Mouse (Mus musculus) hindbrain, embryonic 16.5 days (tissue): ENCODE measurements around the gene Taf6. TPM values are rescaled to one million over a fixed set of nuclear protein-coding genes. Genes with fewer than 3 reads are reported as not detected.
A peak's percentile ranks its signal among the peaks of the same experiment; 100 is the strongest.

Source experiments
- microRNA counts: library from miRNA; unstranded; fragments of <30 nt; microRNA quantifications from one replicate; lab custom pipeline; 2016
- microRNA-seq: library from miRNA; unstranded; fragments of <30 nt; microRNA quantifications from one replicate; pipeline ENCODE4, GENCODE M21; 2017
- polyA plus RNA-seq: library from polyadenylated mRNA; unstranded; fragments of >200 nt; fragmentation: Nextera tagmentation; extraction: Ambion mirVana; gene quantifications from 2 replicates; pipeline ENCODE4 v1.2.1, GENCODE M21; 2015

Gene Taf6
- polyA plus RNA-seq, 1 experiment from 2014 or later: 64.7 TPM

MicroRNA genes within 50 kb of the gene (microRNA counts, 519-probe panel; counts per million panel counts)
- microRNA mmu-miR-106b (lab: Ali Mortazavi, UCI) (3,168 counts per million, percentile 85 among the panel's probes with 10 or more counts), microRNA mmu-miR-25 (lab: Ali Mortazavi, UCI) (3,751 counts per million, percentile 94 among the panel's probes with 10 or more counts), microRNA mmu-miR-93 (lab: Ali Mortazavi, UCI) (3,085 counts per million, percentile 82 among the panel's probes with 10 or more counts)

Small RNA genes within 50 kb of the gene (microRNA-seq; reads per million reads assigned to microRNA genes)
- gene Mir106b (6,873 reads per million, percentile 94 among the genes with 10 or more reads in this experiment), gene Mir25 (301 reads per million, percentile 64 among the genes with 10 or more reads in this experiment), gene Mir93 (7,354 reads per million, percentile 94 among the genes with 10 or more reads in this experiment)

Other genes starting within 250 kb of the Taf6 start
- gene Gjc3, start 224.4 kb downstream of the Taf6 start, polyA plus RNA-seq: 1.9 and 2.0 TPM in 2 replicates
- not detected in 2 replicates for gene Azgp1, start 205.9 kb downstream of the Taf6 start, polyA plus RNA-seq
- gene Smok3a, start 166.2 kb downstream of the Taf6 start, polyA plus RNA-seq: not detected in 2 replicates
- not detected in 2 replicates for gene Smok3b, start 166.0 kb downstream of the Taf6 start, polyA plus RNA-seq
- not detected in 2 replicates for gene Smok3c, start 134.3 kb downstream of the Taf6 start, polyA plus RNA-seq
- gene Zkscan1, start 102.4 kb downstream of the Taf6 start, polyA plus RNA-seq: 15.9 and 20.5 TPM in 2 replicates
- 79.0 and 82.3 TPM in 2 replicates for gene Zscan21, start 70.5 kb downstream of the Taf6 start, polyA plus RNA-seq
- gene Zfp113, start 31.7 kb downstream of the Taf6 start, polyA plus RNA-seq: 22.7 and 22.9 TPM in 2 replicates
- gene Cops6, start 26.4 kb downstream of the Taf6 start, polyA plus RNA-seq: 319 and 340 TPM in 2 replicates
- gene Ap4m1, start 15.4 kb downstream of the Taf6 start, polyA plus RNA-seq: 20.3 and 22.9 TPM in 2 replicates
- 68.0 and 80.4 TPM in 2 replicates for gene Mcm7, start 15.0 kb downstream of the Taf6 start, polyA plus RNA-seq
- 28.2 and 30.3 TPM in 2 replicates for gene Cnpy4, start within 50 bp of the Taf6 start, polyA plus RNA-seq
- gene Mblac1, start 6.9 kb upstream of the Taf6 start, polyA plus RNA-seq: 12.8 and 14.5 TPM in 2 replicates
- gene Nxpe5, start 38.4 kb upstream of the Taf6 start, polyA plus RNA-seq: 0.06 TPM in 1 of 2 replicates, not detected in the other
- gene Lamtor4, start 68.0 kb upstream of the Taf6 start, polyA plus RNA-seq: 107 and 120 TPM in 2 replicates
- gene BC037034, start 76.6 kb upstream of the Taf6 start, polyA plus RNA-seq: 15.3 and 18.4 TPM in 2 replicates
- 2.1 and 2.7 TPM in 2 replicates for gene Gal3st4, start 85.4 kb upstream of the Taf6 start, polyA plus RNA-seq
- 0.04 and 0.12 TPM in 2 replicates for gene Gm43720, start 92.5 kb upstream of the Taf6 start, polyA plus RNA-seq
- gene Gpc2, start 92.6 kb upstream of the Taf6 start, polyA plus RNA-seq: 113 and 140 TPM in 2 replicates
- gene Stag3, start 92.8 kb upstream of the Taf6 start, polyA plus RNA-seq: 10.3 and 13.8 TPM in 2 replicates
- not detected in 2 replicates for gene Pvrig, start 154.5 kb upstream of the Taf6 start, polyA plus RNA-seq